Mouse (Mus musculus) myocyte (in vitro differentiated cells): Measurements from ENCODE around the gene Slit2.

Source experiments
- MYOD1 ChIP-seq, 3 experiments: IDR thresholded peaks; one replicate each; pipeline ENCODE4 v1.6.1; 2011; ENCODE audit warnings: control low read depth in 2 of 3, low read depth in 2 of 3, mild to moderate bottlenecking in 2 of 3, moderate library complexity in 1 of 3; ENCODE audit not compliant: insufficient read length in 2 of 3, control insufficient read depth in 1 of 3
- POLR2A ChIP-seq: IDR thresholded peaks from one replicate; pipeline ENCODE4 v1.6.1; 2011; ENCODE audit warnings: low read depth, mild to moderate bottlenecking, control low read depth, moderate library complexity; ENCODE audit not compliant: insufficient read length

GRCm38 (mm10) chr5:48114969-48115537, 132.1 kb downstream of the Slit2 start:
- TF ChIP-seq MYOD1 (IDR thresholded peaks at IDR 0.05; ENCODE audit: control insufficient read depth in 1 of 3, insufficient read length in 2 of 3, low read depth in 2 of 3) (no peak), POLR2A (no peak)
